25 mouse cellular contexts compared by ENCODE assay signal in genomic region chr17:29846284-29846683, GRCm38 (mm10).
DNase-seq lines count a peak whose midpoint lies in the region; ATAC-seq and TF ChIP-seq lines count a peak whose summit lies in the region.
"Had no signal": no experiment of that assay in that cellular context is flagged by ENCODE, and none has a peak within 500 bp of the region (broad histone marks: within the 10 kb centered on the region; RNA-seq: fewer than 3 reads in every experiment).

No protein-coding gene starts in this region.

- TF ChIP-seq EP300 in heart, postnatal 0 days (IDR thresholded peaks at IDR 0.05; ENCODE audit: low read depth), result no peak

- peaks cover 56% of the 10 kb centered on the region for H3K27me3 ChIP-seq in heart, embryonic 10.5 days (ENCODE audit: insufficient read depth, poor library complexity, severe bottlenecking)
- H3K27me3 ChIP-seq in liver, adult 2 months (ENCODE audit: control insufficient read depth, insufficient read depth, low read length), result no peaks in the 10 kb centered on the region
- H3K27me3 ChIP-seq in liver, embryonic 11.5 days (replicated peaks; ENCODE audit: control insufficient read depth, insufficient read depth, low read length), result no peaks in the 10 kb centered on the region
- no peaks in the 10 kb centered on the region for H3K27me3 ChIP-seq in heart, postnatal 0 days (ENCODE audit: control insufficient read depth, insufficient read depth, low read length)
- H3K27me3 ChIP-seq in hindbrain, embryonic 14.5 days (ENCODE audit: control insufficient read depth, insufficient read depth, low read length), result no peaks in the 10 kb centered on the region
- H3K27me3 ChIP-seq: hindbrain, embryonic 15.5 days had no signal

- no peak for TF ChIP-seq CTCF in liver, adult 2 months (IDR thresholded peaks at IDR 0.05; ENCODE audit: low read depth, low read length)
- TF ChIP-seq CTCF in heart, postnatal 0 days (IDR thresholded peaks at IDR 0.05; ENCODE audit: low read depth), result no peak

- H3K4me1 ChIP-seq in heart, embryonic 10.5 days, result peaks cover 48% of the 10 kb centered on the region
- peaks cover 3% of the 10 kb centered on the region; the same call in 1 of the 2 replicates for H3K4me1 ChIP-seq in liver, adult 2 months (ENCODE audit: control insufficient read depth, insufficient read depth, low read length)
- peaks cover 13% of the 10 kb centered on the region for H3K4me1 ChIP-seq in liver, embryonic 11.5 days (replicated peaks; ENCODE audit: control insufficient read depth, insufficient read depth, low read length)
- 0 out of 2 replicates have a peak, but pooled peaks cover 12% of the 10 kb centered on the region for H3K4me1 ChIP-seq in heart, postnatal 0 days (ENCODE audit: control insufficient read depth, insufficient read depth)
- H3K4me1 ChIP-seq in hindbrain, embryonic 14.5 days (replicated peaks; ENCODE audit: control insufficient read depth, insufficient read depth, low read length), result peaks cover 9% of the 10 kb centered on the region

- H3K4me2 ChIP-seq in liver, embryonic 11.5 days, result no peak overlapping the region
- no peak overlapping the region for H3K4me2 ChIP-seq in heart, postnatal 0 days (ENCODE audit: low read depth, low read length)
- H3K4me2 ChIP-seq in hindbrain, embryonic 14.5 days (replicated peaks), result no peak overlapping the region
- H3K4me2 ChIP-seq: embryonic facial prominence, embryonic 12.5 days; embryonic facial prominence, embryonic 15.5 days; heart, embryonic 13.5 days; hindbrain, embryonic 15.5 days had no signal

- intact Hi-C loops in heart, postnatal 36 days (cut with DNase I), result no loop called here

- no peak overlapping the region for H3K27ac ChIP-seq in heart, embryonic 10.5 days
- H3K27ac ChIP-seq in liver, adult 2 months (replicated peaks; ENCODE audit: insufficient read depth, low read depth, low read length), result no peak overlapping the region
- no peak overlapping the region for H3K27ac ChIP-seq in liver, embryonic 11.5 days (ENCODE audit: low read depth, low read length)
- H3K27ac ChIP-seq in heart, postnatal 0 days (ENCODE audit: low read depth), result no peak overlapping the region
- H3K27ac ChIP-seq in hindbrain, embryonic 14.5 days, result no peak overlapping the region
- H3K27ac ChIP-seq: embryonic facial prominence, embryonic 12.5 days; embryonic facial prominence, embryonic 15.5 days; gastrocnemius, adult 2 months; heart, embryonic 13.5 days; hindbrain, embryonic 15.5 days had no signal

- no peak for ATAC-seq in liver, embryonic 11.5 days (replicated peaks; ENCODE audit: low FRiP score)
- peak; percentile 19; the same call in 1 of the 2 replicates for ATAC-seq in heart, postnatal 0 days (ENCODE audit: insufficient read depth, low read depth)
- no peak for ATAC-seq in hindbrain, embryonic 14.5 days (ENCODE audit: low FRiP score)
- ATAC-seq: forebrain, embryonic 14.5 days; forebrain, postnatal 0 days; intestine, postnatal 0 days had no signal

- peak; percentile 54 to 68 for DNase-seq in heart, adult 18-20 months
- no peak for DNase-seq in heart, embryonic 10.5 days (ENCODE audit: low spot score)
- DNase-seq in liver, adult 2 months (ENCODE audit: extremely low read depth, low read depth, low spot score), result peak; percentile 48
- no peak for DNase-seq in liver, embryonic 11.5 days (ENCODE audit: low spot score)
- DNase-seq in heart, postnatal 0 days (ENCODE audit: low spot score), result no peak
- peak; percentile 27 to 37 for DNase-seq in heart, postnatal 36 days
- DNase-seq in urinary bladder, postnatal 4 days (ENCODE audit: low spot score in 2 of 2), result no peak
- no peak for DNase-seq in hindbrain, embryonic 14.5 days (ENCODE audit: low spot score)
- DNase-seq: adrenal gland, adult 2 months; adrenal gland, postnatal 14 days; B cell, adult 2 months; cerebellum, adult 11 months; cerebellum, adult 2 months; cerebellum, adult 9-11 months; cerebellum, postnatal 25 days; forebrain, postnatal 0 days; gastrocnemius, adult 2 months; gastrocnemius, postnatal 14 days; kidney, adult 2 months had no signal

- no peaks in the 10 kb centered on the region for H3K36me3 ChIP-seq in heart, embryonic 10.5 days
- no peaks in the 10 kb centered on the region for H3K36me3 ChIP-seq in liver, adult 2 months (ENCODE audit: control insufficient read depth, insufficient read depth, low read length)
- no peaks in the 10 kb centered on the region for H3K36me3 ChIP-seq in liver, embryonic 11.5 days (ENCODE audit: control insufficient read depth, insufficient read depth, low read length)
- no peaks in the 10 kb centered on the region for H3K36me3 ChIP-seq in heart, postnatal 0 days (replicated peaks; ENCODE audit: control insufficient read depth, insufficient read depth, low read length)
- no peaks in the 10 kb centered on the region for H3K36me3 ChIP-seq in hindbrain, embryonic 14.5 days (replicated peaks; ENCODE audit: control insufficient read depth, insufficient read depth)
- H3K36me3 ChIP-seq: embryonic facial prominence, embryonic 12.5 days; embryonic facial prominence, embryonic 15.5 days; heart, embryonic 13.5 days; hindbrain, embryonic 15.5 days had no signal

- no peak overlapping the region for H3K9ac ChIP-seq in liver, adult 2 months (ENCODE audit: low read depth, low read length)
- no peak overlapping the region for H3K9ac ChIP-seq in liver, embryonic 11.5 days (ENCODE audit: low read depth, low read length)
- H3K9ac ChIP-seq in heart, postnatal 0 days (replicated peaks; ENCODE audit: low read depth, low read length), result no peak overlapping the region
- H3K9ac ChIP-seq in hindbrain, embryonic 14.5 days, result no peak overlapping the region
- H3K9ac ChIP-seq: embryonic facial prominence, embryonic 12.5 days; embryonic facial prominence, embryonic 15.5 days; forebrain, postnatal 0 days; heart, embryonic 13.5 days; hindbrain, embryonic 15.5 days had no signal

- no peak for TF ChIP-seq POLR2A in liver, adult 2 months (IDR thresholded peaks at IDR 0.05; ENCODE audit: extremely low read depth, insufficient read depth, low read length)

- H3K9me3 ChIP-seq in heart, embryonic 10.5 days, result no peaks in the 10 kb centered on the region
- no peaks in the 10 kb centered on the region for H3K9me3 ChIP-seq in liver, embryonic 11.5 days (ENCODE audit: control insufficient read depth, low read length)
- no peaks in the 10 kb centered on the region for H3K9me3 ChIP-seq in heart, postnatal 0 days (replicated peaks; ENCODE audit: control insufficient read depth, low read length)
- no peaks in the 10 kb centered on the region for H3K9me3 ChIP-seq in hindbrain, embryonic 14.5 days (ENCODE audit: control insufficient read depth, low read length)
- H3K9me3 ChIP-seq: embryonic facial prominence, embryonic 12.5 days; embryonic facial prominence, embryonic 15.5 days; heart, embryonic 13.5 days; hindbrain, embryonic 15.5 days had no signal

- no peaks in the 10 kb centered on the region for H3K79me2 ChIP-seq in liver, adult 2 months (ENCODE audit: control insufficient read depth, insufficient read depth, low read length)

- no peak overlapping the region for H3K4me3 ChIP-seq in heart, embryonic 10.5 days
- no peak overlapping the region for H3K4me3 ChIP-seq in liver, adult 2 months (ENCODE audit: insufficient read depth, low read depth, low read length)
- no peak overlapping the region for H3K4me3 ChIP-seq in liver, embryonic 11.5 days (ENCODE audit: low read depth, low read length)
- no peak overlapping the region for H3K4me3 ChIP-seq in heart, postnatal 0 days (ENCODE audit: low read depth, low read length)
- H3K4me3 ChIP-seq in hindbrain, embryonic 14.5 days (replicated peaks; ENCODE audit: low read length), result no peak overlapping the region
- H3K4me3 ChIP-seq: embryonic facial prominence, embryonic 12.5 days; embryonic facial prominence, embryonic 15.5 days; gastrocnemius, adult 2 months; heart, embryonic 13.5 days; hindbrain, embryonic 15.5 days had no signal

- WGBS in heart, embryonic 10.5 days, result 33% methylated on average over 15 of the region's 15 CpGs
- 26% methylated on average over 15 of the region's 15 CpGs for WGBS in liver, adult 2 months
- WGBS in liver, embryonic 11.5 days, result 65% methylated on average over 15 of the region's 15 CpGs
- 28% methylated on average over 15 of the region's 15 CpGs for WGBS in heart, postnatal 0 days
- WGBS in hindbrain, embryonic 14.5 days, result 78% methylated on average over 15 of the region's 15 CpGs

Comparison
In these comparisons a context has a peak if more than half of its experiments do, and no peak if none do; other contexts are left out.
1. DNase-seq: peak in heart, adult 18-20 months (2 of 2), liver, adult 2 months (single experiment) and heart, postnatal 36 days (2 of 2); none in heart, embryonic 10.5 days (single experiment), liver, embryonic 11.5 days (single experiment), heart, postnatal 0 days (single experiment), urinary bladder, postnatal 4 days (0 of 2) and hindbrain, embryonic 14.5 days (single experiment).